Mouse (Mus musculus) stomach, postnatal 0 days (tissue): ENCODE measurements at regions not wholly inside any gene's neighbourhood (a gene's known extent, or its start where the extent isn't known, plus 50 kb on each side); places are given as distances from the start of the nearest gene placed in this dataset.

Experiments
- CTCF ChIP-seq: IDR thresholded peaks from 2 replicates; pipeline ENCODE4 v1.5.1; 2016; ENCODE audit warnings: antibody characterized with exemption, low read depth, mild to moderate bottlenecking, moderate library complexity
- EP300 ChIP-seq: optimal IDR thresholded peaks from 2 replicates; pipeline ENCODE3; 2016; ENCODE audit warnings: antibody characterized with exemption

- TF ChIP-seq CTCF (no peak), EP300 (no peak)
These were observed 74.0 kb upstream of the Far2 start for GRCm38 (mm10) chr6:147973059-147973458.
